Mouse (Mus musculus) urinary bladder, postnatal 0 days (tissue): ENCODE data around the gene 0610030E20Rik. TPM values are rescaled to one million over a fixed set of nuclear protein-coding genes. Genes with fewer than 3 reads are reported as not detected.

Experiments used
- polyA plus RNA-seq: library from polyadenylated mRNA; unstranded; fragments of >200 nt; fragmentation: Nextera tagmentation; extraction: Ambion mirVana; gene quantifications from 2 replicates; pipeline ENCODE4 v1.2.1, GENCODE M21; 2015

Gene 0610030E20Rik
- polyA plus RNA-seq = 16.3 and 18.0 TPM in 2 replicates

GRCm38 (mm10) chr6:72347166-72347941 lies at the start of gene 0610030E20Rik:
Gene 0610030E20Rik, plus strand, starts transcription at chr6:72347317.

GRCm38 (mm10) chr6:72345074-72345567 lies 2.0 kb upstream of the 0610030E20Rik start, which contains the start of gene Usp39:
Gene Usp39, minus strand, starts transcription at chr6:72345184.

GRCm38 (mm10) chr6:72355066-72355911 lies 8.2 kb downstream of the 0610030E20Rik start, which contains the start of gene Tmem150a:
Gene Tmem150a, plus strand, starts transcription at chr6:72355447.

GRCm38 (mm10) chr6:72366844-72367443 lies 19.8 kb downstream of the 0610030E20Rik start, which contains the start of gene Rnf181:
Gene Rnf181, minus strand, starts transcription at chr6:72366956.

GRCm38 (mm10) chr6:72380131-72380770 lies 33.1 kb downstream of the 0610030E20Rik start, which contains the start of gene Vamp5:
Gene Vamp5, minus strand, starts transcription at chr6:72380468.

GRCm38 (mm10) chr6:72389941-72390771 lies 43.0 kb downstream of the 0610030E20Rik start, which contains the start of gene Vamp8:
Gene Vamp8, minus strand, starts transcription at chr6:72390703.

Other genes with a start within 250 kb of the 0610030E20Rik start
- gene St3gal5, start 249.7 kb upstream of the 0610030E20Rik start, polyA plus RNA-seq = 19.8 and 22.6 TPM in 2 replicates
- gene Atoh8, start 111.7 kb upstream of the 0610030E20Rik start, polyA plus RNA-seq = 12.0 and 14.6 TPM in 2 replicates
- gene Sftpb, start 42.7 kb upstream of the 0610030E20Rik start, polyA plus RNA-seq = not detected in 2 replicates
- gene Usp39, start 2.1 kb upstream of the 0610030E20Rik start, polyA plus RNA-seq = 18.8 and 21.3 TPM in 2 replicates
- 9.7 and 11.4 TPM in 2 replicates for gene Tmem150a, start 8.1 kb downstream of the 0610030E20Rik start, polyA plus RNA-seq
- gene Rnf181, start 19.6 kb downstream of the 0610030E20Rik start, polyA plus RNA-seq = 93.4 and 95.6 TPM in 2 replicates
- 36.2 and 36.3 TPM in 2 replicates for gene Vamp5, start 33.2 kb downstream of the 0610030E20Rik start, polyA plus RNA-seq
- 185 and 223 TPM in 2 replicates for gene Vamp8, start 43.4 kb downstream of the 0610030E20Rik start, polyA plus RNA-seq
- gene Ggcx, start 67.0 kb downstream of the 0610030E20Rik start, polyA plus RNA-seq = 17.0 and 22.0 TPM in 2 replicates
- gene Mat2a, start 92.2 kb downstream of the 0610030E20Rik start, polyA plus RNA-seq = 183 and 218 TPM in 2 replicates
- 0.37 TPM in 2 replicates for gene Sh2d6, start 174.4 kb downstream of the 0610030E20Rik start, polyA plus RNA-seq
- 172 and 260 TPM in 2 replicates for gene Capg, start 197.1 kb downstream of the 0610030E20Rik start, polyA plus RNA-seq